Mouse (Mus musculus): ENCODE results near the gene Asic2. TPM values are rescaled to one million over a fixed set of nuclear protein-coding genes. Genes with fewer than 3 reads are reported as not detected.

Gene Asic2
- polyA plus RNA-seq, 1 experiment from 2014 or later, result 8.7 TPM

DNA sequence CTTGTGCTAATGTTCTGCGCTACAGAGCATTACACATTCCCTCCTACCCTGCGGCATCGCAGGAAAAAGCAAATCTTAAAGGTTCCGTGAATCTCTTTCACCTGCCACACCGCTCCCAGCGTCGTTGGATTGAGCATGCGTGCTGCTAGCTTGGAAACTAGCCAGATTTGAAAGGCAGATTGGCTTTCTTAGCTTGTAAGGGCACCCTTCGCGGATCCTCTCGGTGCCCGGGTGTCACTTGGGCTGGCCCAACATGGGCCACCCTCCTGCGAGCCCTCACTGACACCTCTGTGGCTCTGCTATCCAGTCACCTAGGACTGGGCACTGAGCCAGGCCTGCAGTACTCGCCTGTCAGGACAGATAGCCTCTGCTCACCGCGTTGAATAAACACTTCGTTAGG is 380.3 kb downstream of the Asic2 start:
- ATAC-seq (ENCODE audit: low FRiP score, low TSS enrichment) (no peak), DNase-seq (peak; percentile 78)
- Histone ChIP-seq H3K9me3 (ENCODE audit: control insufficient read depth, low read length) (no peaks in the 10 kb centered on the region), H3K27me3 (ENCODE audit: control insufficient read depth, insufficient read depth, low read length) (no peaks in the 10 kb centered on the region), H3K4me1 (ENCODE audit: control insufficient read depth, insufficient read depth, low read length) (peaks cover 18% of the 10 kb centered on the region), H3K9ac (replicated peaks; ENCODE audit: low read length) (no peak overlapping the region), H3K27ac (replicated peaks; ENCODE audit: low read depth, low read length) (peak overlapping the region; percentile 60; the same call in 1 of the 2 replicates), H3K36me3 (ENCODE audit: control insufficient read depth, insufficient read depth, low read length) (no peaks in the 10 kb centered on the region), H3K4me3 (replicated peaks; ENCODE audit: low read depth, low read length) (no peak overlapping the region), H3K4me2 (ENCODE audit: low read length) (peak overlapping the region; percentile 29)
- 45% methylated on average over 17 of the region's 17 CpGs for WGBS

DNA sequence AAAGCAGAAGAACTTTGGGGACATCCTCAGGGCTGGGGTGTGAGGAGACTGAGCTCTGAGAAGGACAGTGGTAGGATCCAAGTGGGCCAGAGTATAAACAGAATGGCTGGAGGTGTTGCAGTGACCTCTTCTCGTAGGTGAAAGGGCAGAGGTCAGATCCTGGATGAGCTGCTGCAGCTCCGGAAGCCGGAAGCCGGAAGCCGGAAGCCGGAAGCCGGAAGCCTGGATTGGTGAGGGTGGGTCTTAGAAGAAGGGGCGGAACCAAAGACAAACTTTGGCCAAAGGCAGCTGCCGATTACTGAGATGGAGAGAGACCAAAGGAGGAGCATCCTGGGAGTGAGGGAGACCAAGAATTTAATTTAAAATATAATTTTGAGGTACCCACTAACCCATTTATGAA is 381.1 kb downstream of the Asic2 start:
- no peaks in the 10 kb centered on the region for H3K27me3 ChIP-seq (ENCODE audit: control insufficient read depth, insufficient read depth, low read length)
- ATAC-seq (ENCODE audit: low FRiP score, low TSS enrichment) (no peak), DNase-seq (no peak)
- no peak overlapping the region for H3K27ac ChIP-seq (replicated peaks; ENCODE audit: low read depth, low read length)
- H3K4me3 ChIP-seq (replicated peaks; ENCODE audit: low read depth, low read length), result no peak overlapping the region
- no peaks in the 10 kb centered on the region for H3K9me3 ChIP-seq (ENCODE audit: control insufficient read depth, low read length)
- no peak overlapping the region for H3K9ac ChIP-seq (replicated peaks; ENCODE audit: low read length)
- H3K4me2 ChIP-seq (ENCODE audit: low read length), result no peak overlapping the region
- H3K4me1 ChIP-seq (ENCODE audit: control insufficient read depth, insufficient read depth, low read length), result peaks cover 15% of the 10 kb centered on the region
- WGBS, result 84% methylated on average over 9 of the region's 9 CpGs
- H3K36me3 ChIP-seq (ENCODE audit: control insufficient read depth, insufficient read depth, low read length), result no peaks in the 10 kb centered on the region

GRCm38 (mm10) chr11:81584506-81584905 is 383.8 kb downstream of the Asic2 start:
- no peaks in the 10 kb centered on the region for H3K36me3 ChIP-seq (ENCODE audit: control insufficient read depth, insufficient read depth, low read length)
- peaks cover 20% of the 10 kb centered on the region for H3K4me1 ChIP-seq (ENCODE audit: control insufficient read depth, insufficient read depth, low read length)
- H3K27ac ChIP-seq (replicated peaks; ENCODE audit: low read depth, low read length), result no peak overlapping the region
- no peak overlapping the region for H3K4me3 ChIP-seq (replicated peaks; ENCODE audit: low read depth, low read length)
- no peaks in the 10 kb centered on the region for H3K9me3 ChIP-seq (ENCODE audit: control insufficient read depth, low read length)
- WGBS, result 93% methylated on average over 9 of the region's 9 CpGs
- no peaks in the 10 kb centered on the region for H3K27me3 ChIP-seq (ENCODE audit: control insufficient read depth, insufficient read depth, low read length)
- no peak overlapping the region for H3K9ac ChIP-seq (replicated peaks; ENCODE audit: low read length)
- DNase-seq, result no peak
- no peak for ATAC-seq (ENCODE audit: low FRiP score, low TSS enrichment)
- H3K4me2 ChIP-seq (ENCODE audit: low read length), result no peak overlapping the region

DNA sequence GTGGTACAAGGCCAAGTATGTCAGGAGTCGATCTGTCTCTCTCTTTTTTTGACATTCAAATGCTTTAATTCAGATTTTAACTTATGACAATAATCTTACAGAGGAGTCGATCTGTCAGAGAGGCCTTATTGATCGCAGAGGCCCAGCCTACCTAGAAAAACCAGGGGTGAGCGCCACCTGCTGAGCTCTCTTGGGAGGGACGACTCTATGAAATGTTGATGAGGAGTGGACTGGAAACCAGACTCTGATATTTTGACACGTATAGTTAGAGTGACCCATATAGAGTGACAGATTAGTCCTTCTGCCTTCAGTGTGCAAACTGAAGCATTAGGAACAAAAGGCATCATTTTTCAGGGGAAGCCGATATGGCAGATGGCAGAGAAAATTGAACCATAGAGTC is 385.1 kb downstream of the Asic2 start:
- Histone ChIP-seq H3K36me3 (ENCODE audit: control insufficient read depth, insufficient read depth, low read length) (no peaks in the 10 kb centered on the region), H3K4me3 (replicated peaks; ENCODE audit: low read depth, low read length) (no peak overlapping the region), H3K4me1 (ENCODE audit: control insufficient read depth, insufficient read depth, low read length) (peaks cover 17% of the 10 kb centered on the region), H3K9ac (replicated peaks; ENCODE audit: low read length) (no peak overlapping the region), H3K27me3 (ENCODE audit: control insufficient read depth, insufficient read depth, low read length) (no peaks in the 10 kb centered on the region), H3K4me2 (ENCODE audit: low read length) (no peak overlapping the region), H3K9me3 (ENCODE audit: control insufficient read depth, low read length) (no peaks in the 10 kb centered on the region), H3K27ac (replicated peaks; ENCODE audit: low read depth, low read length) (0 out of 2 replicates have a peak overlapping the region, but pooled peaks have one; percentile 26)
- ATAC-seq (ENCODE audit: low FRiP score, low TSS enrichment), result no peak
- 55% methylated on average over 7 of the region's 7 CpGs for WGBS
- peak; percentile 64 for DNase-seq

DNA sequence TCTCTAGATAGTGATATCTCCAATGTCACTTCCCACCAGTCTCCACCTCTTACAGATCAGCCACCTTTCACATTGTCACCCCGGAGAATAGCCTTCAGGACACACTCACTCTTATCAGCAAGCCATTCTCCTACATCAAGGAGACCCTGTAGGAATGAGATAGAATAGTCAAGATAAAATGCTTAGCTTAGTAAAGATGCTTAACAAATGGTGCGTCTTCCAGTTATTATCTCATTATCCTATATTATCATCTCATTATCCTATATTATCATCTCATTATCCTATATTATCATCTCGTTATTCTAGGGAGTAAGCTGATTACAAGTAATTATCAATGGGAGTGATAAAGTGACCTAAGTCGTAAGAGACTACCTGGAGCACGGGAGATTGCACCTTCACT is 386.1 kb downstream of the Asic2 start:
- ATAC-seq (ENCODE audit: low FRiP score, low TSS enrichment), result no peak
- Histone ChIP-seq H3K27ac (replicated peaks; ENCODE audit: low read depth, low read length) (0 out of 2 replicates have a peak overlapping the region, but pooled peaks have one; percentile 3), H3K4me3 (replicated peaks; ENCODE audit: low read depth, low read length) (no peak overlapping the region), H3K4me1 (ENCODE audit: control insufficient read depth, insufficient read depth, low read length) (peaks cover 9% of the 10 kb centered on the region; the same call in 1 of the 2 replicates), H3K4me2 (ENCODE audit: low read length) (no peak overlapping the region), H3K9me3 (ENCODE audit: control insufficient read depth, low read length) (no peaks in the 10 kb centered on the region), H3K36me3 (ENCODE audit: control insufficient read depth, insufficient read depth, low read length) (no peaks in the 10 kb centered on the region), H3K9ac (replicated peaks; ENCODE audit: low read length) (no peak overlapping the region), H3K27me3 (ENCODE audit: control insufficient read depth, insufficient read depth, low read length) (no peaks in the 10 kb centered on the region)
- WGBS, result 42% methylated on average over 5 of the region's 5 CpGs
- DNase-seq, result no peak

GRCm38 (mm10) chr11:81579753-81580152 is 388.5 kb downstream of the Asic2 start:
- DNase-seq (peak; percentile 66), ATAC-seq (ENCODE audit: low FRiP score, low TSS enrichment) (no peak)
- no peak overlapping the region for H3K9ac ChIP-seq (replicated peaks; ENCODE audit: low read length)
- no peaks in the 10 kb centered on the region for H3K27me3 ChIP-seq (ENCODE audit: control insufficient read depth, insufficient read depth, low read length)
- H3K4me1 ChIP-seq (ENCODE audit: control insufficient read depth, insufficient read depth, low read length), result peaks cover 9% of the 10 kb centered on the region; the same call in 1 of the 2 replicates
- H3K4me2 ChIP-seq (ENCODE audit: low read length), result no peak overlapping the region
- no peaks in the 10 kb centered on the region for H3K9me3 ChIP-seq (ENCODE audit: control insufficient read depth, low read length)
- no peaks in the 10 kb centered on the region for H3K36me3 ChIP-seq (ENCODE audit: control insufficient read depth, insufficient read depth, low read length)
- H3K4me3 ChIP-seq (replicated peaks; ENCODE audit: low read depth, low read length), result no peak overlapping the region
- 16% methylated on average over 6 of the region's 6 CpGs for WGBS
- H3K27ac ChIP-seq (replicated peaks; ENCODE audit: low read depth, low read length), result no peak overlapping the region

- H3K4me1 ChIP-seq (ENCODE audit: control insufficient read depth, insufficient read depth, low read length), result no peaks in the 10 kb centered on the region
- H3K9me3 ChIP-seq (ENCODE audit: control insufficient read depth, low read length), result no peaks in the 10 kb centered on the region
- ATAC-seq (ENCODE audit: low FRiP score, low TSS enrichment) (no peak), DNase-seq (peak; percentile 44)
- no peaks in the 10 kb centered on the region for H3K36me3 ChIP-seq (ENCODE audit: control insufficient read depth, insufficient read depth, low read length)
- 66% methylated on average over 3 of the region's 3 CpGs for WGBS
- H3K27ac ChIP-seq (replicated peaks; ENCODE audit: low read depth, low read length), result no peak overlapping the region
- no peak overlapping the region for H3K4me3 ChIP-seq (replicated peaks; ENCODE audit: low read depth, low read length)
- H3K9ac ChIP-seq (replicated peaks; ENCODE audit: low read length), result no peak overlapping the region
- no peaks in the 10 kb centered on the region for H3K27me3 ChIP-seq (ENCODE audit: control insufficient read depth, insufficient read depth, low read length)
- no peak overlapping the region for H3K4me2 ChIP-seq (ENCODE audit: low read length)
Measured at GRCm38 (mm10) chr11:81570406-81570805, 397.9 kb downstream of the Asic2 start.

GRCm38 (mm10) chr11:81564857-81565256 is 403.4 kb downstream of the Asic2 start:
- no peak overlapping the region for H3K27ac ChIP-seq (replicated peaks; ENCODE audit: low read depth, low read length)
- no peaks in the 10 kb centered on the region for H3K9me3 ChIP-seq (ENCODE audit: control insufficient read depth, low read length)
- H3K4me3 ChIP-seq (replicated peaks; ENCODE audit: low read depth, low read length), result no peak overlapping the region
- WGBS, result 91% methylated on average over 3 of the region's 3 CpGs
- no peak overlapping the region for H3K4me2 ChIP-seq (ENCODE audit: low read length)
- no peaks in the 10 kb centered on the region for H3K36me3 ChIP-seq (ENCODE audit: control insufficient read depth, insufficient read depth, low read length)
- H3K4me1 ChIP-seq (ENCODE audit: control insufficient read depth, insufficient read depth, low read length), result no peaks in the 10 kb centered on the region
- DNase-seq, result no peak
- no peak for ATAC-seq (ENCODE audit: low FRiP score, low TSS enrichment)
- no peak overlapping the region for H3K9ac ChIP-seq (replicated peaks; ENCODE audit: low read length)
- H3K27me3 ChIP-seq (ENCODE audit: control insufficient read depth, insufficient read depth, low read length), result no peaks in the 10 kb centered on the region

DNA sequence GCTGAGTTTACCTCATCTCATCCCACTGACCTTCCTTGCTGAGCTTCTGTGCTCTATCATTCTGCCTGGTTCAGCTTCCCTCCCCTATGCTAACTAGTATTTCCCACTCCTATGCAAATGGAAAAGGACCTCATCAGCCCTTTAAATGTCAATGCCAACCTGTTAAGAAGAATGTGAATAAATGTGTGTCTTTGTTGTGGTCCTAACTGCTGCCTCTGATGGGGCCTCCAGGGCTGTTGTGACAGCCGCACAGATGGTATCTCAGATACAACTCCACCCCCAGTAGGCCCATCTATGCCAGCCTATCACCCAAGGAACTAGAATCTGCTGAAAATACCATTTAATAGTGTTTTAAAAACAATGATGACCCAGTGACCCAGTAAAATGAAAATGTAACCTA is 407.9 kb downstream of the Asic2 start:
- H3K36me3 ChIP-seq (ENCODE audit: control insufficient read depth, insufficient read depth, low read length), result no peaks in the 10 kb centered on the region
- WGBS, result 81% methylated on average over 1 of the region's 1 CpGs
- no peaks in the 10 kb centered on the region for H3K9me3 ChIP-seq (ENCODE audit: control insufficient read depth, low read length)
- DNase-seq, result no peak
- H3K9ac ChIP-seq (replicated peaks; ENCODE audit: low read length), result no peak overlapping the region
- no peak overlapping the region for H3K4me3 ChIP-seq (replicated peaks; ENCODE audit: low read depth, low read length)
- no peak for ATAC-seq (ENCODE audit: low FRiP score, low TSS enrichment)
- no peaks in the 10 kb centered on the region for H3K27me3 ChIP-seq (ENCODE audit: control insufficient read depth, insufficient read depth, low read length)
- H3K4me2 ChIP-seq (ENCODE audit: low read length), result no peak overlapping the region
- H3K27ac ChIP-seq (replicated peaks; ENCODE audit: low read depth, low read length), result no peak overlapping the region
- no peaks in the 10 kb centered on the region for H3K4me1 ChIP-seq (ENCODE audit: control insufficient read depth, insufficient read depth, low read length)
